Mouse (Mus musculus) liver, adult 10 weeks (tissue): ENCODE results near the gene Eml1. TPM values are rescaled to one million over a fixed set of nuclear protein-coding genes. Genes with fewer than 3 reads are reported as not detected.

Experiments used
- polyA plus RNA-seq: library from polyadenylated mRNA; stranded (reverse); fragments of 350-450 nt; fragmentation: Illumina TruSeq; extraction: RNeasy Lipid Tissue Mini Kit (QIAGEN cat#74804); gene quantifications from one replicate; pipeline ENCODE4 v1.2.3, GENCODE M21; 2014; ENCODE audit warnings: low read depth, low replicate concordance

Gene Eml1
- polyA plus RNA-seq = 1.5 TPM

GRCm38 (mm10) chr12:108370596-108371428 lies at the start of gene Eml1:
Gene Eml1 (plus strand): TSS chr12:108370957.

GRCm38 (mm10) chr12:108333895-108334445 lies 36.8 kb upstream of the Eml1 start, which contains the start of gene Cyp46a1:
Gene Cyp46a1 (plus strand): TSS chr12:108334381.

GRCm38 (mm10) chr12:108554120-108554841 lies 183.5 kb downstream of the Eml1 start, which contains the start of gene Evl:
Gene Evl (plus strand): TSS chr12:108554720.

Other genes with a start within 250 kb of the Eml1 start
- gene Setd3, start 191.6 kb upstream of the Eml1 start, polyA plus RNA-seq = 95.4 TPM
- gene Ccnk, start 191.4 kb upstream of the Eml1 start, polyA plus RNA-seq = 13.2 TPM
- 0.87 TPM for gene Ccdc85c, start 95.5 kb upstream of the Eml1 start, polyA plus RNA-seq
- not detected for gene Hhipl1, start 64.7 kb upstream of the Eml1 start, polyA plus RNA-seq
- gene Cyp46a1, start 36.6 kb upstream of the Eml1 start, polyA plus RNA-seq = 0.77 TPM
- 5.1 TPM for gene Evl, start 183.8 kb downstream of the Eml1 start, polyA plus RNA-seq